Mouse (Mus musculus) hindbrain, embryonic 14.5 days (tissue): Measurements from ENCODE around the gene Sorcs3. TPM values are rescaled to one million over a fixed set of nuclear protein-coding genes. Genes with fewer than 3 reads are reported as not detected.
A peak's percentile ranks its signal among the peaks of the same experiment; 100 is the strongest.

Source experiments
- ATAC-seq: fragments of 200-750 bp; cut with Nextera tagmentation; 2 replicates; pipeline ENCODE4 v1.8.0; 2017; ENCODE audit warnings: moderate number of reproducible peaks, mild to moderate bottlenecking, moderate TSS enrichment, moderate library complexity; ENCODE audit not compliant: low FRiP score
- DNase-seq: peaks from one replicate; pipeline ENCODE4 v3.0.0-alpha.2; 2015; ENCODE audit warnings: low spot score
- H3K27ac ChIP-seq: fragments of 300-500 bp; sonication (generic); 2 replicates; pipeline ENCODE4 v1.5.1; 2014; ENCODE audit warnings: mild to moderate bottlenecking, moderate library complexity
- H3K27me3 ChIP-seq: fragments of 300-500 bp; sonication (generic); 2 replicates; pipeline ENCODE4 v1.6.1; 2014; ENCODE audit warnings: mild to moderate bottlenecking, low read length, mixed read lengths; ENCODE audit not compliant: control insufficient read depth, insufficient read depth
- H3K36me3 ChIP-seq: fragments of 300-500 bp; sonication (generic); replicated peaks from 2 replicates; pipeline ENCODE4 v1.6.1; 2014; ENCODE audit not compliant: control insufficient read depth, insufficient read depth
- H3K4me1 ChIP-seq: fragments of 300-500 bp; sonication (generic); replicated peaks from 2 replicates; pipeline ENCODE4 v1.6.1; 2014; ENCODE audit warnings: antibody characterized with exemption, low read length, mixed read lengths; ENCODE audit not compliant: control insufficient read depth, insufficient read depth
- H3K4me2 ChIP-seq: fragments of 300-500 bp; sonication (generic); replicated peaks from 2 replicates; pipeline ENCODE4 v1.6.1; 2014; ENCODE audit warnings: mild to moderate bottlenecking, moderate library complexity
- H3K4me3 ChIP-seq: fragments of 300-500 bp; sonication (generic); replicated peaks from 2 replicates; pipeline ENCODE4 v1.5.1; 2014; ENCODE audit warnings: mild to moderate bottlenecking, low read length
- H3K9ac ChIP-seq: fragments of 300-500 bp; sonication (generic); 2 replicates; pipeline ENCODE4 v1.6.1; 2014
- H3K9me3 ChIP-seq: fragments of 300-500 bp; sonication (generic); 2 replicates; pipeline ENCODE4 v1.6.1; 2016; ENCODE audit warnings: low read length; ENCODE audit not compliant: control insufficient read depth
- WGBS: fragments of 180-500 bp; shearing (Covaris S2); extraction: QIAGEN DNeasy Blood & Tissue Kit; methylation state at CpG from one replicate; pipeline ENCODE4 v1.1.7; 2014; 5-methylcytosine and 5-hydroxymethylcytosine counted together
- polyA plus RNA-seq: library from polyadenylated mRNA; unstranded; fragments of >200 nt; fragmentation: Nextera tagmentation; extraction: Ambion mirVana; gene quantifications from 2 replicates; pipeline ENCODE4 v1.2.1, GENCODE M21; 2014

The Sorcs3 gene
- polyA plus RNA-seq, 1 experiment from 2014 or later = 16.9 TPM

DNA sequence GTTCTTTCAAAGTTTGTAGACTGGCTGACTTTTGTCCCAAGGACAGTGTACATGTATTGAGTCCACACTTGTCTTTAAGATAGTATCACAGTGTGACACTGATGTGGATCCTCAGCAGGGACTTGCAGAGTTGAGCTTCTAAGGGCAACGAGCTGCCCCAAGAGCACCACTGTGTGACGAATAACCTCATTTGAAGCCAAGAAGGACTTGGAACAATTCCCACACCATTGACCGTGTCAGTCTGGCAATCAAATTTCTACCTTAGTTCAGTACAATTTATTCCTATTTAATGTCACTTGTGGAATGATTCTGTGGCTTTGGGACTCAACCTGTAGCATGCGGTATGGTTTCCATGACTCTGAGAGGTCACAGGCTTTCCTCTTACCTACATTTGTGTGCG lies 255.3 kb downstream of the Sorcs3 start:
- 84% methylated on average over 5 of the region's 5 CpGs for WGBS
- Histone ChIP-seq H3K9me3 (no peaks in the 10 kb centered on the region), H3K27me3 (no peaks in the 10 kb centered on the region), H3K27ac (no peak overlapping the region), H3K4me2 (no peak overlapping the region), H3K36me3 (no peaks in the 10 kb centered on the region), H3K4me1 (no peaks in the 10 kb centered on the region), H3K9ac (no peak overlapping the region), H3K4me3 (no peak overlapping the region)
- DNase-seq (no peak), ATAC-seq (no peak)

GRCm38 (mm10) chr19:48462426-48462825 lies 256.6 kb downstream of the Sorcs3 start:
- no peaks in the 10 kb centered on the region for H3K36me3 ChIP-seq
- no peak overlapping the region for H3K4me3 ChIP-seq
- DNase-seq (no peak), ATAC-seq (no peak)
- H3K9ac ChIP-seq = no peak overlapping the region
- no peaks in the 10 kb centered on the region for H3K9me3 ChIP-seq
- WGBS = 88% methylated on average over 3 of the region's 3 CpGs
- H3K27me3 ChIP-seq = no peaks in the 10 kb centered on the region
- H3K4me2 ChIP-seq = no peak overlapping the region
- H3K27ac ChIP-seq = no peak overlapping the region
- H3K4me1 ChIP-seq = no peaks in the 10 kb centered on the region

DNA sequence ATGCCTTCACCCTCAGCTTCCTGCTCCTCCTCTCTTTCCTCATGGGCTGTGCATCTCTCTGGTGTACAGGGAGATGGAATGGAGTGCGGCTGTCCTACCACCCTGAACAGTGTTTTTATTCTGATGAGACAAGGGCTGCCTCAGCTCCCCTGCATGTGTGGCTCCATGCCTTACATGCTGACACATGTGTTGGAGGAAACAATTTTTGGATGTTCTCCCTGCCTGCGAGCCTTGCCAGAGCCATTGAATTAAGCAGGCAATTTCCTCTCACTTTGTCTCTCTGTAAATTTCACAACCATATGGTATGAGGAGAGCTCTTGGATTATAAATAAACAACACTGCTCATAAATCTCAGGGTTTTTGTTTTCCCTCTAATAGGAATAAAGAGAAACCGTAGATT lies 257.7 kb downstream of the Sorcs3 start:
- H3K9ac ChIP-seq = no peak overlapping the region
- H3K4me2 ChIP-seq = no peak overlapping the region
- H3K4me1 ChIP-seq = no peaks in the 10 kb centered on the region
- 85% methylated on average over 3 of the region's 3 CpGs for WGBS
- no peak overlapping the region for H3K4me3 ChIP-seq
- ATAC-seq (no peak), DNase-seq (no peak)
- H3K27ac ChIP-seq = no peak overlapping the region
- no peaks in the 10 kb centered on the region for H3K9me3 ChIP-seq
- H3K36me3 ChIP-seq = no peaks in the 10 kb centered on the region
- H3K27me3 ChIP-seq = no peaks in the 10 kb centered on the region

GRCm38 (mm10) chr19:48467471-48467870 lies 261.6 kb downstream of the Sorcs3 start:
- Histone ChIP-seq H3K4me1 (no peaks in the 10 kb centered on the region), H3K36me3 (no peaks in the 10 kb centered on the region), H3K9ac (no peak overlapping the region), H3K9me3 (no peaks in the 10 kb centered on the region), H3K27me3 (no peaks in the 10 kb centered on the region), H3K27ac (no peak overlapping the region), H3K4me3 (no peak overlapping the region), H3K4me2 (no peak overlapping the region)
- no peak for ATAC-seq
- 77% methylated on average over 4 of the region's 4 CpGs for WGBS
- DNase-seq = no peak

- H3K9me3 ChIP-seq = no peaks in the 10 kb centered on the region
- WGBS = 95% methylated on average over 4 of the region's 4 CpGs
- H3K4me1 ChIP-seq = no peaks in the 10 kb centered on the region
- ATAC-seq (no peak), DNase-seq (no peak)
- H3K27me3 ChIP-seq = no peaks in the 10 kb centered on the region
- H3K4me3 ChIP-seq = no peak overlapping the region
- H3K9ac ChIP-seq = no peak overlapping the region
- H3K27ac ChIP-seq = no peak overlapping the region
- no peaks in the 10 kb centered on the region for H3K36me3 ChIP-seq
- H3K4me2 ChIP-seq = no peak overlapping the region
Measured at GRCm38 (mm10) chr19:48469791-48470410, 264.1 kb downstream of the Sorcs3 start.

DNA sequence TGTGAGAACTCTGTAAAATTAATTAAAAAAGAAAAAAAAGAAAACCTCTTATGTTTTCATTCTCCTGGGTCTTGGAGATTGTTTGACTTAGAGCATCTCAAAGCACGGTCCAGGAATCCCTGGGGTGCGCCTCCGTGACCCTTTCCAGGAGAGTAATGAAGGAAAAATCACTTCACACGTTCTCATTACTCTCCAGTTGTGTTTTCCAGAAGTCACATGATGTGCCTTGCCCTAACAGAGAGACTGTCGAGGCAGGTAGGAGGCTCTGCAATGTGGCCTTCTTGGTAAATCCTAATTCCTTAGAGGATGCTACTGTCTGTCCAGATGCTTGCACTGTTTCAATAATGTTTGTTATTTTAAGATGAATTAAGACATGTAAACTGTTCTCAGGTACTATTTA lies 266.1 kb downstream of the Sorcs3 start:
- DNase-seq = no peak
- Histone ChIP-seq H3K9me3 (no peaks in the 10 kb centered on the region), H3K27me3 (no peaks in the 10 kb centered on the region), H3K9ac (no peak overlapping the region), H3K36me3 (no peaks in the 10 kb centered on the region), H3K4me3 (no peak overlapping the region), H3K4me1 (no peaks in the 10 kb centered on the region), H3K4me2 (no peak overlapping the region), H3K27ac (no peak overlapping the region)
- no peak for ATAC-seq
- WGBS = 56% methylated on average over 5 of the region's 5 CpGs

DNA sequence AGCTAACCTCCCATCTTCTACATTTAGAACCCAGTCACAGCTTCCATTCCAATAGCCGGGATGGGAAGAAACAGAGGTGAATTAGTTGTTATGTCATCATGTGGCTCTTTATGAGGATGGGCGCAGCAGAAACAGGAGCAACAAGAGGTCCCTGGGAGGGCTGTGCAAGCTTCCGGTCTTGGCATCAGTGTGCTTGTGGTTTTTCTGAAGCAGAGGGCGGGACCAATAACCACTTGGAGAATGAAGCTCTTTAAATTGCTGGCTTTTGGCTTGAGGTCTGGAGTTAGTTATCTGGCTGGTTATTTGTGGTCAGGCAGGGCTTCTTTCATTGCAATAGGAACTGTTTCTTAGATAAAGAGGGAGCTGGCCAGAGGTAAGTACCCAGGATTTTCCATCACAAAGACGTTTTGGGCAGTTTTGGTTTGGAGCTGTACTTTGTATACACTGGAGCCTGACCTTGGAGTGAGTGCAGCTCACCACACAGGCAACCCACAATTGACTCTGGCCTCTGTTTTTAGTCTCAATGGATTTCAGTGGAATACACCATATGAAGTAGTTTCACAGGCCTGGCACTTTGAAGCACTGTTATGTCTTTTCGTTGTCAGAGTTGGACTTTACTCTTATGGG lies 270.1 kb downstream of the Sorcs3 start:
- 84% methylated on average over 6 of the region's 6 CpGs for WGBS
- no peak overlapping the region for H3K9ac ChIP-seq
- H3K27ac ChIP-seq = no peak overlapping the region
- ATAC-seq (no peak), DNase-seq (no peak)
- H3K36me3 ChIP-seq = no peaks in the 10 kb centered on the region
- H3K4me3 ChIP-seq = no peak overlapping the region
- H3K4me1 ChIP-seq = no peaks in the 10 kb centered on the region
- H3K4me2 ChIP-seq = no peak overlapping the region
- H3K9me3 ChIP-seq = no peaks in the 10 kb centered on the region
- no peaks in the 10 kb centered on the region for H3K27me3 ChIP-seq

- Histone ChIP-seq H3K27me3 (no peaks in the 10 kb centered on the region), H3K4me3 (no peak overlapping the region), H3K36me3 (no peaks in the 10 kb centered on the region), H3K9me3 (no peaks in the 10 kb centered on the region), H3K27ac (no peak overlapping the region), H3K4me2 (no peak overlapping the region), H3K4me1 (0 out of 2 replicates have a peak, but pooled peaks cover 6% of the 10 kb centered on the region), H3K9ac (no peak overlapping the region)
- WGBS = 43% methylated on average over 2 of the region's 2 CpGs
- ATAC-seq (no peak), DNase-seq (no peak)
Measured at GRCm38 (mm10) chr19:48478864-48479263, 273.0 kb downstream of the Sorcs3 start.

GRCm38 (mm10) chr19:48482946-48483345 lies 277.1 kb downstream of the Sorcs3 start:
- no peak overlapping the region for H3K4me2 ChIP-seq
- 0 out of 2 replicates have a peak, but pooled peaks cover 6% of the 10 kb centered on the region for H3K4me1 ChIP-seq
- 40% methylated on average over 3 of the region's 3 CpGs for WGBS
- no peak overlapping the region for H3K27ac ChIP-seq
- H3K27me3 ChIP-seq = no peaks in the 10 kb centered on the region
- DNase-seq (peak; percentile 55), ATAC-seq (no peak)
- no peak overlapping the region for H3K9ac ChIP-seq
- no peaks in the 10 kb centered on the region for H3K9me3 ChIP-seq
- H3K4me3 ChIP-seq = no peak overlapping the region
- no peaks in the 10 kb centered on the region for H3K36me3 ChIP-seq
